Mouse (Mus musculus): ENCODE results near the gene Fcamr.

Gene Fcamr

GRCm38 (mm10) chr1:130801511-130801910, 809 bp downstream of the Fcamr start:
- no peak for DNase-seq (ENCODE audit: low spot score in 2 of 2)

- no peak for DNase-seq (ENCODE audit: low spot score in 2 of 2)
Measured at GRCm38 (mm10) chr1:130802976-130803375, 2.3 kb downstream of the Fcamr start.

GRCm38 (mm10) chr1:130804279-130804678, 3.6 kb downstream of the Fcamr start:
- no peak for DNase-seq (ENCODE audit: low spot score in 2 of 2)

- no peak for DNase-seq (ENCODE audit: low spot score in 2 of 2)
Measured at GRCm38 (mm10) chr1:130810906-130811305, 10.2 kb downstream of the Fcamr start.

- DNase-seq (ENCODE audit: low spot score in 2 of 2) = no peak
Measured at GRCm38 (mm10) chr1:130811316-130811715, 10.6 kb downstream of the Fcamr start.

GRCm38 (mm10) chr1:130819737-130820136, 19.0 kb downstream of the Fcamr start:
- peak in 1 of 2 experiments; percentile 4 for DNase-seq (ENCODE audit: low spot score in 2 of 2)

- DNase-seq (ENCODE audit: low spot score in 2 of 2) = peak in 1 of 2 experiments; percentile 9
Measured at GRCm38 (mm10) chr1:130820316-130821148, 19.8 kb downstream of the Fcamr start.

- DNase-seq (ENCODE audit: low spot score in 2 of 2) = no peak
Measured at GRCm38 (mm10) chr1:130821149-130821471, 20.4 kb downstream of the Fcamr start.

GRCm38 (mm10) chr1:130821911-130822625, 21.4 kb downstream of the Fcamr start:
- no peak for DNase-seq (ENCODE audit: low spot score in 2 of 2)

GRCm38 (mm10) chr1:130826448-130826847, 25.7 kb downstream of the Fcamr start, which contains the start of gene Pigr:
Pigr (plus strand) TSS chr1:130826684.
- no peak for DNase-seq (ENCODE audit: low spot score in 2 of 2)

- no peak for DNase-seq (ENCODE audit: low spot score in 2 of 2)
Measured at GRCm38 (mm10) chr1:130828656-130829055, 28.0 kb downstream of the Fcamr start.

GRCm38 (mm10) chr1:130829906-130830830, 29.5 kb downstream of the Fcamr start:
- no peak for DNase-seq (ENCODE audit: low spot score in 2 of 2)

- no peak for DNase-seq (ENCODE audit: low spot score in 2 of 2)
Measured at GRCm38 (mm10) chr1:130832230-130833149, 31.8 kb downstream of the Fcamr start.

- DNase-seq (ENCODE audit: low spot score in 2 of 2) = no peak
Measured at GRCm38 (mm10) chr1:130835161-130835936, 34.6 kb downstream of the Fcamr start.

- DNase-seq (ENCODE audit: low spot score in 2 of 2) = peak in 1 of 2 experiments; percentile 58
Measured at GRCm38 (mm10) chr1:130838288-130838687, 37.6 kb downstream of the Fcamr start.

- no peak for DNase-seq (ENCODE audit: low spot score in 2 of 2)
Measured at GRCm38 (mm10) chr1:130840599-130841379, 40.1 kb downstream of the Fcamr start.

GRCm38 (mm10) chr1:130841621-130842020, 40.9 kb downstream of the Fcamr start:
- no peak for DNase-seq (ENCODE audit: low spot score in 2 of 2)

- DNase-seq (ENCODE audit: low spot score in 2 of 2) = no peak
Measured at GRCm38 (mm10) chr1:130844516-130844915, 43.8 kb downstream of the Fcamr start.

GRCm38 (mm10) chr1:130849530-130850214, 49.0 kb downstream of the Fcamr start:
- no peak for DNase-seq (ENCODE audit: low spot score in 2 of 2)

All from spleen, postnatal 14 days (tissue).